Mouse (Mus musculus): ENCODE measurements at regions not wholly inside any gene's neighbourhood (a gene's known extent, or its start where the extent isn't known, plus 50 kb on each side); places are given as distances from the start of the nearest gene placed in this dataset.

GRCm38 (mm10) chrX:70089154-70089801 lies 144.2 kb downstream of the 1700020N15Rik start:
- no peak for DNase-seq

- peak in 1 of 2 experiments; percentile 1 for DNase-seq
Measured at GRCm38 (mm10) chrX:70094259-70094658, 149.2 kb downstream of the 1700020N15Rik start.

GRCm38 (mm10) chrX:70099561-70099960 lies 154.5 kb downstream of the 1700020N15Rik start:
- no peak for DNase-seq
